Mouse (Mus musculus) hindbrain, postnatal 0 days (tissue): Measurements from ENCODE around the gene Chrna4. TPM values are rescaled to one million over a fixed set of nuclear protein-coding genes. Genes with fewer than 3 reads are reported as not detected.

Experiments used
- ATAC-seq: fragments of 200-750 bp; cut with Nextera tagmentation; 2 replicates; pipeline ENCODE4 v1.8.0; 2017; ENCODE audit warnings: mild to moderate bottlenecking, moderate TSS enrichment, moderate library complexity
- DNase-seq: peaks from one replicate; pipeline ENCODE4 v3.0.0-alpha.2; 2015; ENCODE audit warnings: low spot score
- H3K27ac ChIP-seq: fragments of 300-500 bp; sonication (generic); 2 replicates; pipeline ENCODE4 v1.5.1; 2014; ENCODE audit warnings: mild to moderate bottlenecking
- H3K27me3 ChIP-seq: fragments of 300-500 bp; sonication (generic); 2 replicates; pipeline ENCODE4 v1.6.1; 2014; ENCODE audit warnings: low read length, mixed read lengths; ENCODE audit not compliant: insufficient read depth
- H3K36me3 ChIP-seq: fragments of 300-500 bp; sonication (generic); 2 replicates; pipeline ENCODE4 v1.6.1; 2014; ENCODE audit warnings: low read length, mixed read lengths; ENCODE audit not compliant: insufficient read depth
- H3K4me1 ChIP-seq: fragments of 300-500 bp; sonication (generic); 2 replicates; pipeline ENCODE4 v1.6.1; 2014; ENCODE audit warnings: antibody characterized with exemption, low read length, mixed read lengths; ENCODE audit not compliant: insufficient read depth
- H3K4me2 ChIP-seq: fragments of 300-500 bp; sonication (generic); 2 replicates; pipeline ENCODE4 v1.6.1; 2014; ENCODE audit warnings: low read depth, mild to moderate bottlenecking, low read length, moderate library complexity, mixed read lengths
- H3K4me3 ChIP-seq: fragments of 300-500 bp; sonication (generic); 2 replicates; pipeline ENCODE4 v1.5.1; 2014; ENCODE audit warnings: low read length
- H3K9ac ChIP-seq: fragments of 300-500 bp; sonication (generic); replicated peaks from 2 replicates; pipeline ENCODE4 v1.6.1; 2014; ENCODE audit warnings: mild to moderate bottlenecking, low read length, moderate library complexity, mixed read lengths
- H3K9me3 ChIP-seq: fragments of 300-500 bp; sonication (generic); 2 replicates; pipeline ENCODE4 v1.6.1; 2016; ENCODE audit warnings: low read length, mixed read lengths
- CTCF ChIP-seq: IDR thresholded peaks from 2 replicates; pipeline ENCODE4 v1.5.1; 2016; ENCODE audit warnings: antibody characterized with exemption, control low read depth, low read depth
- WGBS: fragments of 180-500 bp; shearing (Covaris S2); extraction: QIAGEN DNeasy Blood & Tissue Kit; methylation state at CpG from one replicate; pipeline ENCODE4 v1.1.7; 2014; 5-methylcytosine and 5-hydroxymethylcytosine counted together
- polyA plus RNA-seq: library from polyadenylated mRNA; unstranded; fragments of >200 nt; fragmentation: Nextera tagmentation; extraction: Ambion mirVana; gene quantifications from 2 replicates; pipeline ENCODE4 v1.2.1, GENCODE M21; 2015
- total RNA-seq: library from RNA; depleted of rRNA; stranded (reverse); fragments of >200 nt; gene quantifications from 2 replicates; pipeline ENCODE4 v1.2.3, GENCODE M21; 2014

Chrna4 gene
- total and polyA plus RNA-seq, 2 experiments from 2014 or later = 41.4 to 50.5 TPM

- no peak for DNase-seq
- H3K27ac ChIP-seq = no peak overlapping the region
- WGBS = 76% methylated on average over 12 of the region's 12 CpGs
- no peak overlapping the region for H3K4me2 ChIP-seq
- no peak overlapping the region for H3K9ac ChIP-seq
- no peaks in the 10 kb centered on the region for H3K36me3 ChIP-seq
- H3K27me3 ChIP-seq = no peaks in the 10 kb centered on the region
- no peak for TF ChIP-seq CTCF
- no peaks in the 10 kb centered on the region for H3K4me1 ChIP-seq
- H3K9me3 ChIP-seq = no peaks in the 10 kb centered on the region
- H3K4me3 ChIP-seq = no peak overlapping the region
- no peak for ATAC-seq
These were observed 32.2 kb upstream of the Chrna4 start for GRCm38 (mm10) chr2:181075501-181075900.

GRCm38 (mm10) chr2:181072403-181072714 lies 29.0 kb upstream of the Chrna4 start:
- no peak overlapping the region for H3K4me2 ChIP-seq
- DNase-seq = no peak
- H3K36me3 ChIP-seq = no peaks in the 10 kb centered on the region
- no peak overlapping the region for H3K4me3 ChIP-seq
- H3K9ac ChIP-seq = no peak overlapping the region
- ATAC-seq = peak; percentile 61
- H3K4me1 ChIP-seq = no peaks in the 10 kb centered on the region
- no peak overlapping the region for H3K27ac ChIP-seq
- no peaks in the 10 kb centered on the region for H3K9me3 ChIP-seq
- no peak for TF ChIP-seq CTCF
- 4% methylated on average over 1 of the region's 1 CpGs for whole genome bisulfite sequencing
- no peaks in the 10 kb centered on the region for H3K27me3 ChIP-seq

DNA sequence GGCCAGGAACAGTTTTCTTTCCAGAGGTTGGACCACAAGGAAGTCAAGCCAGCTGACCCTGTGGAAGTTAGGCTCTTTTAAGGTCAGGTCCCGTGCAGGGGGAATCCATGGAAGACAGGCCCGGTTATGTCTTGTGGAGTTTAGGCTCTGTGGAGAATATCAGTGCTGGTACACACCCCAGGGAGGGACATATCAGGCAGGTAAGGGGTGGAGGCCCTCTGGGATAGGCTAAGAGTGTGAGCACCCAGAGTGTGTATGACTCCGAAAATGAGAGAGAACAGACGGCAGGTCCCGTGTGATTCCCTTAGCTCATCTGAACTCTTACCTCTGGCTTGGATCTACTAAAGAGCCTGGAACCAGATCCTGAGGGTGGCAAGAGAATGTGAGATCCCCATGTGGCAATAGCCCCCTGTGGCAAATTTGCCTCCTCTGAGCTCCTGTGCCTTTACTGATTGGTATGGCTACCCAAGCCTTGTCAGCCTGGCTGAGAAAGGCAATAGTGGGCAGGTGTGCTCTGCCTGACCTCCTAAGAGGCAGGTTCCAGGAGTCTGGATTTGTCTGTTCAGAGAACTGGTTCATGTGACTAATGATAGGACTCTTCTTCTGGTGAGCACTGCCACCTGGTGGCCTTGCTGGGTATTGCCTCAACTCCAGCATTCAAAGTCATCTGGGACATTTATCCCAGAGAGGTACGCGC lies 28.5 kb upstream of the Chrna4 start:
- no peak overlapping the region for H3K4me2 ChIP-seq
- no peaks in the 10 kb centered on the region for H3K9me3 ChIP-seq
- ATAC-seq (peak; percentile 64), DNase-seq (peak; percentile 85)
- H3K4me3 ChIP-seq = no peak overlapping the region
- TF ChIP-seq CTCF = peak; percentile 95
- no peaks in the 10 kb centered on the region for H3K36me3 ChIP-seq
- WGBS = 56% methylated on average over 7 of the region's 7 CpGs
- H3K27ac ChIP-seq = no peak overlapping the region
- H3K9ac ChIP-seq = no peak overlapping the region
- H3K4me1 ChIP-seq = no peaks in the 10 kb centered on the region
- H3K27me3 ChIP-seq = no peaks in the 10 kb centered on the region

DNA sequence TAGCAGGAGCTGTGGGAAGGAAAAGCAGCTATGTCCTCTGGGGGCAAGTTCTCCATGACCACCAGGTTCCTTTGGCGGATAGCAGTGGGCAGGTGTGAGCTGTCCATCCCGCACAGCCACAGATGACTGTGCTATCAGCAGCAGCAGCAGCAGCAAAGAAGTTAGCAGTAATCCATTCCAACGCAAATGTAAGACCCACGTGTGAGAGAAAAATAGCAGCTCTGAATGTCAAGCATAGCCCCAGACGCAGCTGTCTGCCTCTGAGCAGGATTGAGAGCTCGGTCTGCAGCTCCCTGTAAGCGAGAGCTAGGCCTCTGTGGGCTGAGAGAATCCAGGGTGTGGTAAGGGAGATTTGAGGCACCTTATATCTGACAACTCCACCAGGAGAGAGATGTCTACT lies 26.8 kb upstream of the Chrna4 start:
- Histone ChIP-seq H3K9me3 (no peaks in the 10 kb centered on the region), H3K9ac (no peak overlapping the region), H3K27me3 (no peaks in the 10 kb centered on the region), H3K4me3 (no peak overlapping the region), H3K27ac (no peak overlapping the region), H3K36me3 (no peaks in the 10 kb centered on the region), H3K4me1 (no peaks in the 10 kb centered on the region), H3K4me2 (no peak overlapping the region)
- DNase-seq (peak; percentile 23), ATAC-seq (no peak)
- TF ChIP-seq CTCF = no peak
- 65% methylated on average over 7 of the region's 7 CpGs for WGBS

DNA sequence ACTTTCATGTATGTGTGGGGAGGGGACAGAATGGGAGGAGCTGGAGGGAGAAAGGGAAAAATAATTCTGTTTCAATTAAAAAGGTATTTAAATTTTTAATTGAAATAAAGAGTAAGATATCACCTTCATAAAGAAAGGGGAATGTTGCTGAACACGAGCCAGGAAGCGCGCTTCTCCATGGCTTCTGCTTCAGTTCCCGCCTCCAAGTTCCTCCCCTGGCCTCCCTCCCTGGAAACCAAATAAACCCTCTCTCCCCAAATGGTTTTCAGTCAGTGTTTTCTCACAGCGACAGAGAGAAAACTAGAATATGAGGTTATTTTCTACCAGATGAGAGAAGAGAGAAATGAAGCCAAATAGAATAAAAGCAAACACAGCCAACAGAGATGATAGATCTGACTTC lies 25.2 kb upstream of the Chrna4 start:
- WGBS = 77% methylated on average over 5 of the region's 5 CpGs
- TF ChIP-seq CTCF = no peak
- ATAC-seq = no peak

GRCm38 (mm10) chr2:181065827-181066226 lies 22.5 kb upstream of the Chrna4 start:
- Histone ChIP-seq H3K36me3 (no peaks in the 10 kb centered on the region), H3K27ac (no peak overlapping the region), H3K4me1 (no peaks in the 10 kb centered on the region), H3K4me2 (no peak overlapping the region), H3K9ac (no peak overlapping the region), H3K9me3 (no peaks in the 10 kb centered on the region), H3K27me3 (no peaks in the 10 kb centered on the region), H3K4me3 (no peak overlapping the region)
- no peak for TF ChIP-seq CTCF
- DNase-seq = no peak
- no peak for ATAC-seq
- WGBS = 57% methylated on average over 4 of the region's 4 CpGs

More for the DNA sequence above, 25.2 kb upstream of the Chrna4 start:
- Histone ChIP-seq H3K4me3 (no peak overlapping the region), H3K27me3 (no peaks in the 10 kb centered on the region), H3K36me3 (no peaks in the 10 kb centered on the region), H3K4me2 (no peak overlapping the region), H3K9ac (no peak overlapping the region), H3K4me1 (no peaks in the 10 kb centered on the region), H3K27ac (no peak overlapping the region), H3K9me3 (no peaks in the 10 kb centered on the region)
- DNase-seq = no peak

GRCm38 (mm10) chr2:181060127-181060526 lies 16.8 kb upstream of the Chrna4 start:
- no peaks in the 10 kb centered on the region for H3K27me3 ChIP-seq
- no peak overlapping the region for H3K4me2 ChIP-seq
- TF ChIP-seq CTCF = peak; percentile 98
- no peaks in the 10 kb centered on the region for H3K9me3 ChIP-seq
- H3K4me1 ChIP-seq = no peaks in the 10 kb centered on the region
- H3K9ac ChIP-seq = no peak overlapping the region
- H3K36me3 ChIP-seq = no peaks in the 10 kb centered on the region
- DNase-seq = peak; percentile 93
- H3K4me3 ChIP-seq = no peak overlapping the region
- WGBS = 15% methylated on average over 5 of the region's 5 CpGs
- no peak overlapping the region for H3K27ac ChIP-seq
- peak; percentile 79 for ATAC-seq
